Mouse (Mus musculus) neutrophil, adult 5-6 weeks (primary cell): ENCODE measurements at regions not wholly inside any gene's neighbourhood (a gene's known extent, or its start where the extent isn't known, plus 50 kb on each side); places are given as distances from the start of the nearest gene placed in this dataset.
"Not testable (repeated sequence)": the region's sequence is repeated elsewhere in the genome, so short reads cannot be mapped to it uniquely, and the experiment has no call there.

Experiments used
- ATAC-seq: fragments of 151-379, 151-347 bp; 2 replicates; pipeline ENCODE4 v1.8.0; 2017; ENCODE audit warnings: mild to moderate bottlenecking, moderate TSS enrichment; ENCODE audit not compliant: insufficient number of reproducible peaks, poor library complexity, low FRiP score, severe bottlenecking; ENCODE audit errors: extremely low read depth

- no peak for ATAC-seq
Observed at GRCm38 (mm10) chr12:61989471-61989870, 466.5 kb downstream of the Lrfn5 start.

- not testable (repeated sequence) for ATAC-seq
Observed at GRCm38 (mm10) chr12:61993858-61994257, 470.9 kb downstream of the Lrfn5 start.

- peak; percentile 48; the same call in 1 of the 2 replicates for ATAC-seq
Observed at GRCm38 (mm10) chr12:61994294-61994693, 471.3 kb downstream of the Lrfn5 start.

GRCm38 (mm10) chr12:62013351-62013750 lies 490.4 kb downstream of the Lrfn5 start:
- ATAC-seq: no peak

GRCm38 (mm10) chr12:62017676-62018075 lies 494.7 kb downstream of the Lrfn5 start:
- not testable (repeated sequence) for ATAC-seq
